Mouse (Mus musculus) testis, postnatal 14 days (tissue): Measurements from ENCODE around the gene Kdm4c.
"Not testable (repeated sequence)": the region's sequence is repeated elsewhere in the genome, so short reads cannot be mapped to it uniquely, and the experiment has no call there.

Source experiments
- DNase-seq: peaks from one replicate; pipeline ENCODE4 v3.0.0; 2021; ENCODE audit warnings: low spot score

Kdm4c gene

DNA sequence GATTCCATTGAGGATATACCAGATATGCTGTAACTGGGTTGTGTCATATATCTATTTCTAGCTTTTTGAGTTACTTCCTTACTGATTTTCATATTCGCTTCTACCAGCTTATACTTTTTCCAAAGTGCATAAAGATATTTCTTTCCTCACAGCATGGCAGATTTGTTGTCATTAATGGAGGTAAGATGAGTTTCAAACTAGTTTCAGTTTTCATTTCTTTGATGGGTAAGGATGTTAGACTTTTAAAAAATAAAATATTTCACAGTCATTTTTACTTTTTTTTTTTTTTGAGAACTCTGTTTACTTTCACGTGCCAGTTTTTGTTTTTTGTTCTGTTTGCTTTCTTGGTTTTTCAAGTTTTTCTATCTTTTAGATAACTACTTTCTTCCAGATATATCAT, 70.6 kb downstream of the Kdm4c start:
- DNase-seq, result no peak

DNA sequence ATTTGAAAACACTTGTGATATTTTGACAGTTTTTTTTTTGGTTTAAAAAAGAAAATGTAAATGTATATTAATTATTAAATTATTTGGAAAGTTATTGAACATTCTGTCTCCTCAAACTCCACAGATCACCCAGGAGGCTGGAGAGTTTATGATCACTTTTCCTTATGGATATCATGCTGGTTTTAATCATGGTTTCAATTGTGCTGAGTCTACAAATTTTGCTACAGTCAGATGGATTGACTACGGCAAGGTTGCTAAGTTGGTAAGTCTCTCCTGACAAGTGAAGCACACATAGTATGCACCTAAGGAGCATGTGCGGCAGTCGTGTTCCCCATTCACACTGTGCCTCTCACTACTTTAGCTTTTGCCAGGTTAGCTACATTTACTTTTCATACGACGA, 73.1 kb downstream of the Kdm4c start:
- no peak for DNase-seq

DNA sequence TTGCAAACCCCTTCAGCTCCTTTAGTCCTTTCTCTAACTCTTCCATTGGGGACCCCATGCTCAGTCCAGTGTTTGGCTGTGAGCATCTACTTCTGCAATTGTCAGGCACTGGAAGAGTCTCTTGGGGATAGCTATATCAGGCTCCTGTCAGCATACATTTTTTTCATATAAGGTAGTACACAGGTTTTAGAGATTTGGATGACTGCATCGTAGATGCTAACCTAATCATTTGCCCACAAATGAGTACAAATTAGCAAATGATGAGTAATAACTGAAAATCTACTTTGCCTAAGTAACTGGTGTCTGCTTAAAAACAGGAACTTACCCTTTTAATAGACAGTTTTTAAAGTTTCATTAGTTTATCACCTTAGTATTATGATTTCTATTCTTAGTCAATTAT, 77.0 kb downstream of the Kdm4c start:
- no peak for DNase-seq

- DNase-seq, result no peak
Observed at GRCm38 (mm10) chr4:74357479-74357878, 115.2 kb downstream of the Kdm4c start.

DNA sequence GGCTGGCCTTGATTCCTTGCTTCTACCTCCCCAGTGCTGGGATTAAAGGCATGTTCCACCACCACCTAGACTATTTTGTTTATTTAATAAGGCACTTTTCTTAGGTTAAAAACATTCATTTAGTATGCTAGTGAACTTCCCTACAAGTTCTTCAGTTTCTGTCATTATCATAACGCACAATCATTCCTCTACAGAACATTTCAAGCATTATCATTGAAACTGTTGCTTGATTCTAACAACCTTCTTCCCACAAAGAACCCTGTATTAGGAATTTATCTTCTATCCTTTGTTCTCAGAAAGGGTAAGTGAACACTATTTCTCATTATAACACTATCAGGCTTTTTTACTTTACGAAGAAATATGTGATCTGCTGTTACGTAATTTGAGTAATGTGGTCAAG, 118.0 kb downstream of the Kdm4c start:
- no peak for DNase-seq

- DNase-seq, result no peak
Observed at GRCm38 (mm10) chr4:74386583-74386982, 144.3 kb downstream of the Kdm4c start.

- DNase-seq, result no peak
Observed at GRCm38 (mm10) chr4:74393162-74393561, 150.9 kb downstream of the Kdm4c start.

- no peak for DNase-seq
Observed at GRCm38 (mm10) chr4:74396562-74396961, 154.3 kb downstream of the Kdm4c start.

DNA sequence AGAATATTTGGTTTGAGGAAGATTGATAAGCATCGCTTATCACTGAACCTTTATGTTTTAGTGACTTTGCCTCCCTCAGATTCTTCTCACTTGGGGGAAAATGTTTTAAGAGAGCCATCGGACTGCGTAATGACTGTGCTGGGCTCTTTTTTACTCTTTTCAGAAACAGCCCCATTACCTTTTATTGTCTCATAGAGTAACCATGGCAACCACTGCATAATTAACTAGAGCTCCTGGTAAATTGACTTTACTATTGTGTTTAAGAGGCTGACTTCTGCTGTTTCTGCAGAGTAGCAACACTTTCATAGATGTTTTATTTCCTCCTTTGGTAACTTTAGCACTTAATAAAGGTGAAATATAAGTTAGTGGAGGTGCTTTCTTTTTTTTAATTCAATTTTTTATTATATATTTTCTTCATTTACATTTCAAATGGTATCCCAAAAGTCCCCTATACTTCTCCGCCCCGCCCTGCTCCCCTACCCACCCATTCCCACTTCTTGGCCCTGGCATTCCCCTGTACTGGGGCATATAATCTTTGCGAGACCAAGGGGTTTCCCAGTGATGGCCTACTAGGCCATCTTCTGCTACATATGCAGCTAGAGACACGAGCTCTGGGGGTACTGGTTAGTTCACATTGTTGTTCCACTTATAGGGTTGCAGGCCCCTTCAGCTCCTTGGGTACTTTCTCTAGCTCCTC, 159.5 kb downstream of the Kdm4c start:
- DNase-seq, result not testable (repeated sequence)

DNA sequence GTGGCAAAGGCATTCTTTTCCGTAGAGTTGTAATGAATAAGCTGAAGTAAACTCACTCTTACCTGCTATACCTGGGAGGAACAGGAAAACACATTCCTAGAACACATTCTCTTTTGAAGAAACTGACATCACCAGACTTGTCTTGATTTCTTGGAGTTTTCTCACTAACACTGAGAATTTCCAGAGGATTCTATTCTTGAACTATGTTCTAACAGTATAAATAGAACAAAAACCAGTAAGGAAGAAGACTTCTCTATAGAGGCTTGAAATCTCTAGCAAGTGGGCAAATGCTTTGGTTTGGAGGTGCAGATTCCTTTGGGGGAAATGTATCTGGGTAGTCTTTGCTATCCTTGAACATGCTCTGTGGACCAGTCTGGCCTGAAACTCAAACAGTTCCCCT, 166.4 kb downstream of the Kdm4c start:
- DNase-seq, result no peak

- no peak for DNase-seq
Observed at GRCm38 (mm10) chr4:74419794-74420193, 177.5 kb downstream of the Kdm4c start.
